In the genomic region with DNA sequence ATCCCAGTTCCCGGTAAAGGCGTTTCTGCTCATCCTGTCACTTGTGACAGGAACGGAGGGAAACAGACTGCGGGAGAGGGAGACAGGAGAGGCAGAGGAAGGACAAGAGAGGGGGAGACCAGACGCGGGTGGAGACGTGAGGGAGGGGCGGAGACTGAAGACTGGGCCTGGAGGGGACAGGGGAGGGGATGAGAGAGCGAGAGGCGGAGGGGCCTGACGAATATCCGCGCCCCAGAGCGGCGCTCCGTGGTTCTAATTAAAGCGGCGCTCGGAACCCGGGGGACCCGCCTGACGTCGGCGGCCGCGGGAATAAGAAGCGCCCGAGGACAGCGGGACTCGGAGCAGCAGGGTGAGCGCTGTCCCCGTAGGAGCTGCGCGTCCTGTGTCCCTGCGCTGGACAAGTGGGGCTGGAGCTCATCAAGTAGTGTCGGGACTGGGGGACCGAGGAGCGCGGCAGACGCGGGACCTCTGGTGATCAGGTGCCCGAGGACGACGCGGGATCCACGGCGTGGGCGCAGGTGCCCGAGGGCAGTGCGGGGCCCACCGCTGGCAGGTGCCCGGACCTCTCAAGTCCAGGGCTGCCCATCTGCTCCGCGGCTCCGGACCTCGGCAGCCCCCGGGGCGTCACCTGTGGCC, we compare ENCODE assay signal across 7 mouse cellular contexts. TPM values are rescaled to one million over a fixed set of nuclear protein-coding genes. Genes with fewer than 3 reads are reported as not detected.
A peak's percentile ranks its signal among the peaks of the same experiment; 100 is the strongest.
DNase-seq lines count a peak whose midpoint lies in the region; ATAC-seq lines count a peak whose summit lies in the region.

A gene (plus strand): TSS at position 337 of the 636 bp plus-strand sequence.

- H3K4me1 ChIP-seq in embryonic facial prominence, embryonic 14.5 days (ENCODE audit: control insufficient read depth, insufficient read depth, low read length), result 0 out of 2 replicates have a peak, but pooled peaks cover 7% of the 10 kb centered on the region
- peaks cover 0 to 6% of the 10 kb centered on the region in 2 experiments; a peak in 1 of 4 replicates for H3K4me1 ChIP-seq in heart, embryonic 14.5 days (ENCODE audit: control insufficient read depth in 2 of 2, insufficient read depth in 2 of 2, low read length in 2 of 2)
- H3K4me1 ChIP-seq in limb, embryonic 10.5 days, result peaks cover 14% of the 10 kb centered on the region
- H3K4me1 ChIP-seq in neural tube, embryonic 14.5 days (ENCODE audit: control insufficient read depth, insufficient read depth, low read length), result peaks cover 9% of the 10 kb centered on the region; the same call in 1 of the 2 replicates

- H3K36me3 ChIP-seq in embryonic facial prominence, embryonic 14.5 days (ENCODE audit: control insufficient read depth, insufficient read depth, low read length), result no peaks in the 10 kb centered on the region
- no peaks in the 10 kb centered on the region for H3K36me3 ChIP-seq in heart, embryonic 14.5 days (ENCODE audit: control insufficient read depth, insufficient read depth, low read length)
- H3K36me3 ChIP-seq in limb, embryonic 10.5 days, result no peaks in the 10 kb centered on the region
- no peaks in the 10 kb centered on the region for H3K36me3 ChIP-seq in neural tube, embryonic 14.5 days (ENCODE audit: control insufficient read depth, insufficient read depth, low read length)

- ATAC-seq in embryonic facial prominence, embryonic 14.5 days (ENCODE audit: low read depth), result peak; percentile 67; the same call in 1 of the 2 replicates
- peak; percentile 47; the same call in 1 of the 2 replicates for ATAC-seq in heart, embryonic 14.5 days (ENCODE audit: insufficient number of reproducible peaks, insufficient read depth, low FRiP score, low read depth)
- peak; percentile 76 for ATAC-seq in neural tube, embryonic 14.5 days (ENCODE audit: low read depth)

- H3K9ac ChIP-seq in embryonic facial prominence, embryonic 14.5 days (ENCODE audit: low read depth, low read length), result peak within 1 kb of the TSS; percentile 58
- H3K9ac ChIP-seq in heart, embryonic 14.5 days (ENCODE audit: low read length), result peak within 1 kb of the TSS; percentile 42
- H3K9ac ChIP-seq in neural tube, embryonic 14.5 days (replicated peaks; ENCODE audit: low read depth, low read length), result peak within 1 kb of the TSS; percentile 48

- no peaks in the 10 kb centered on the region for H3K9me3 ChIP-seq in embryonic facial prominence, embryonic 14.5 days (ENCODE audit: control insufficient read depth, low read length)
- H3K9me3 ChIP-seq in heart, embryonic 14.5 days (ENCODE audit: control insufficient read depth, low read length), result no peaks in the 10 kb centered on the region
- H3K9me3 ChIP-seq in limb, embryonic 10.5 days (replicated peaks), result no peaks in the 10 kb centered on the region
- no peaks in the 10 kb centered on the region for H3K9me3 ChIP-seq in neural tube, embryonic 14.5 days (ENCODE audit: control insufficient read depth, low read length)

- DNase-seq in right cerebral cortex, postnatal 4 days, result peak; percentile 14
- DNase-seq in right cerebral cortex, postnatal 14 days, result no peak
- DNase-seq in embryonic facial prominence, embryonic 14.5 days (ENCODE audit: low spot score), result peak; percentile 39
- peak; percentile 58 for DNase-seq in limb, embryonic 10.5 days (ENCODE audit: low spot score)
- no peak for DNase-seq in thymus, postnatal 25 days

- H3K4me2 ChIP-seq in embryonic facial prominence, embryonic 14.5 days (ENCODE audit: low read depth, low read length), result peak within 1 kb of the TSS; percentile 99
- peak within 1 kb of the TSS; percentile 96 for H3K4me2 ChIP-seq in heart, embryonic 14.5 days (ENCODE audit: low read length)
- peak within 1 kb of the TSS; percentile 100 for H3K4me2 ChIP-seq in neural tube, embryonic 14.5 days (ENCODE audit: low read depth, low read length)

- H3K27me3 ChIP-seq in embryonic facial prominence, embryonic 14.5 days (replicated peaks; ENCODE audit: control insufficient read depth, insufficient read depth, low read length), result peaks cover 47% of the 10 kb centered on the region
- H3K27me3 ChIP-seq in heart, embryonic 14.5 days (ENCODE audit: control insufficient read depth, insufficient read depth, low read length), result peaks cover 81% of the 10 kb centered on the region
- H3K27me3 ChIP-seq in limb, embryonic 10.5 days (ENCODE audit: low read depth, poor library complexity, severe bottlenecking), result peaks cover 80% of the 10 kb centered on the region
- peaks cover 23% of the 10 kb centered on the region for H3K27me3 ChIP-seq in neural tube, embryonic 14.5 days (ENCODE audit: control insufficient read depth, insufficient read depth, low read length)

- H3K27ac ChIP-seq in embryonic facial prominence, embryonic 14.5 days (replicated peaks; ENCODE audit: low read depth, low read length), result no peak within 1 kb of the TSS
- no peak within 1 kb of the TSS for H3K27ac ChIP-seq in heart, embryonic 14.5 days (replicated peaks in 1 of 2; ENCODE audit: control insufficient read depth in 1 of 2, insufficient read depth in 1 of 2, low read depth in 2 of 2, low read length in 2 of 2)
- peak within 1 kb of the TSS; percentile 37 for H3K27ac ChIP-seq in limb, embryonic 10.5 days
- H3K27ac ChIP-seq in neural tube, embryonic 14.5 days (ENCODE audit: low read depth, low read length), result no peak within 1 kb of the TSS

- under 1% methylated on average over 46 of the region's 58 CpGs for WGBS in embryonic facial prominence, embryonic 14.5 days
- WGBS in heart, embryonic 14.5 days, result under 1% methylated on average over 58 of the region's 58 CpGs
- WGBS in limb, embryonic 10.5 days, result under 1% methylated on average over 57 of the region's 58 CpGs
- under 1% methylated on average over 57 of the region's 58 CpGs for WGBS in neural tube, embryonic 14.5 days

- H3K4me3 ChIP-seq in embryonic facial prominence, embryonic 14.5 days (ENCODE audit: low read depth, low read length), result peak within 1 kb of the TSS; percentile 56
- peak within 1 kb of the TSS; percentile 42 to 50 for H3K4me3 ChIP-seq in heart, embryonic 14.5 days (ENCODE audit: control insufficient read depth in 1 of 2, insufficient read depth in 1 of 2, low read depth in 1 of 2, low read length in 2 of 2)
- peak within 1 kb of the TSS; percentile 60 for H3K4me3 ChIP-seq in limb, embryonic 10.5 days
- peak within 1 kb of the TSS; percentile 54 for H3K4me3 ChIP-seq in neural tube, embryonic 14.5 days (ENCODE audit: low read depth, low read length)

RNA-seq across cellular contexts. Expression of the gene that starts here (rescaled TPM):
- 4.6 and 5.6 TPM in 2 replicates for polyA plus RNA-seq in embryonic facial prominence, embryonic 14.5 days (2014; fragmentation: Nextera tagmentation; extraction: Ambion mirVana)
- 0.20 TPM in 1 of 2 replicates, not detected in the other for polyA plus RNA-seq in heart, embryonic 14.5 days (2014; fragmentation: Nextera tagmentation; extraction: Ambion mirVana)
- 0.14 TPM in 1 of 2 replicates, not detected in the other for polyA plus RNA-seq in limb, embryonic 10.5 days (2016; fragmentation: Nextera tagmentation; extraction: Ambion mirVana)
- 0.58 and 1.3 TPM in 2 replicates for polyA plus RNA-seq in neural tube, embryonic 14.5 days (2014; fragmentation: Nextera tagmentation; extraction: Ambion mirVana)

Comparison
In these comparisons a context has a peak if more than half of its experiments do, and no peak if none do; other contexts are left out.
1. DNase-seq: peak in right cerebral cortex, postnatal 4 days (single experiment) and embryonic facial prominence, embryonic 14.5 days (single experiment); none in right cerebral cortex, postnatal 14 days (single experiment) and thymus, postnatal 25 days (single experiment).
2. Peak in ATAC-seq, H3K4me3 ChIP-seq, H3K9ac ChIP-seq and H3K4me2 ChIP-seq in heart, embryonic 14.5 days; RNA of the gene not detected or under 1 TPM.
3. Peak in DNase-seq, H3K4me3 ChIP-seq and H3K27ac ChIP-seq in limb, embryonic 10.5 days; RNA of the gene not detected or under 1 TPM.
4. Peak in every context shown above with its lines, with median percentiles within 50 percentile points of each other: ATAC-seq, H3K4me2 ChIP-seq, H3K4me3 ChIP-seq and H3K9ac ChIP-seq.